Mouse (Mus musculus) stomach, embryonic 14.5 days (tissue): ENCODE measurements at regions not wholly inside any gene's neighbourhood (a gene's known extent, or its start where the extent isn't known, plus 50 kb on each side); places are given as distances from the start of the nearest gene placed in this dataset.
A peak's percentile ranks its signal among the peaks of the same experiment; 100 is the strongest.

Experiments
- ATAC-seq: fragments of 200-750 bp; cut with Nextera tagmentation; 2 replicates; pipeline ENCODE4 v1.8.0; 2017; ENCODE audit warnings: low read depth, moderate TSS enrichment; ENCODE audit not compliant: insufficient number of reproducible peaks, insufficient read depth, low FRiP score
- H3K27ac ChIP-seq: fragments of 300-500 bp; sonication (generic); 2 replicates; pipeline ENCODE4 v1.5.1; 2014; ENCODE audit warnings: mild to moderate bottlenecking, low read length, moderate library complexity, mixed read lengths
- H3K27me3 ChIP-seq: fragments of 300-500 bp; sonication (generic); 2 replicates; pipeline ENCODE4 v1.6.1; 2014; ENCODE audit warnings: low read length, control low read depth, mixed read lengths; ENCODE audit not compliant: control insufficient read depth, insufficient read depth
- H3K36me3 ChIP-seq: fragments of 300-500 bp; sonication (generic); 2 replicates; pipeline ENCODE4 v1.6.1; 2014; ENCODE audit warnings: mild to moderate bottlenecking, control low read depth, low read length, moderate library complexity, mixed read lengths; ENCODE audit not compliant: control insufficient read depth, insufficient read depth
- H3K4me1 ChIP-seq: fragments of 300-500 bp; sonication (generic); 2 replicates; pipeline ENCODE4 v1.6.1; 2014; ENCODE audit warnings: low read length, control low read depth, mixed read lengths; ENCODE audit not compliant: control insufficient read depth, insufficient read depth
- H3K4me2 ChIP-seq: fragments of 300-500 bp; sonication (generic); replicated peaks from 2 replicates; pipeline ENCODE4 v1.6.1; 2014; ENCODE audit warnings: low read depth, low read length, control low read depth
- H3K4me3 ChIP-seq: fragments of 300-500 bp; sonication (generic); 2 replicates; pipeline ENCODE4 v1.5.1; 2014; ENCODE audit warnings: low read depth, low read length, control low read depth
- H3K9ac ChIP-seq: fragments of 300-500 bp; sonication (generic); replicated peaks from 2 replicates; pipeline ENCODE4 v1.6.1; 2014; ENCODE audit warnings: low read depth, mild to moderate bottlenecking, control low read depth, low read length, moderate library complexity, mixed read lengths
- H3K9me3 ChIP-seq: fragments of 300-500 bp; sonication (generic); 2 replicates; pipeline ENCODE4 v1.6.1; 2016; ENCODE audit warnings: low read depth, low read length, control low read depth; ENCODE audit not compliant: control insufficient read depth
- WGBS: fragments of 180-500 bp; shearing (Covaris S2); extraction: QIAGEN DNeasy Blood & Tissue Kit; methylation state at CpG from one replicate; pipeline ENCODE4 v1.1.7; 2014; 5-methylcytosine and 5-hydroxymethylcytosine counted together

DNA sequence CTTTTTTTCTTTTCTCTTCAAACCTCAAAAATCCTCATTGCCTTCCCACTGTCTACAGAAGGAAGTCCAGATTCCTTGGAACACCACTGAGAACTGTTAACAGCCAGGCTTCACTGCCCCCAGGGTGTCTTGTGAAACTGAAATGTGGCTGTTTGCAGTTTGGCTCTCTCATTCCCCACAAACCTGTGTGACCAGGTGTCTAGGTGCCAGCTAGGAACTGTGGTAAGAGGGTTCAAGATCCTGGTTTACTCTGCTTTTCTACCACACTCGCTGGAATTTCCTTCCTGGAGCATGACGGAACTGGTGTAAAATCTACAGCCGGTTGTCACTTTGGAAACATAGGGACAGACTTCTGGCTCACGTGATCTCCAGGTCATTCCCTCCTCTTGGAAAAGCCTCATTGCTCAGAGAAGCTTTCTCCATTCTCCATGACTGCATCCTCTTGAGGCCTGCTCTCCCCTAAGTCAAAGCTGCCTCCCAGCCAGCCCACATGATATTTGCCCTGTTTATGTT is 660.2 kb downstream of the Zfp706 start:
- no peak overlapping the region for H3K4me2 ChIP-seq
- H3K36me3 ChIP-seq = no peaks in the 10 kb centered on the region
- H3K27ac ChIP-seq = peak overlapping the region; percentile 45
- no peak for ATAC-seq
- no peak overlapping the region for H3K9ac ChIP-seq
- WGBS = 73% methylated on average over 4 of the region's 4 CpGs
- no peaks in the 10 kb centered on the region for H3K9me3 ChIP-seq
- H3K4me3 ChIP-seq = no peak overlapping the region
- H3K27me3 ChIP-seq = no peaks in the 10 kb centered on the region
- no peaks in the 10 kb centered on the region for H3K4me1 ChIP-seq

DNA sequence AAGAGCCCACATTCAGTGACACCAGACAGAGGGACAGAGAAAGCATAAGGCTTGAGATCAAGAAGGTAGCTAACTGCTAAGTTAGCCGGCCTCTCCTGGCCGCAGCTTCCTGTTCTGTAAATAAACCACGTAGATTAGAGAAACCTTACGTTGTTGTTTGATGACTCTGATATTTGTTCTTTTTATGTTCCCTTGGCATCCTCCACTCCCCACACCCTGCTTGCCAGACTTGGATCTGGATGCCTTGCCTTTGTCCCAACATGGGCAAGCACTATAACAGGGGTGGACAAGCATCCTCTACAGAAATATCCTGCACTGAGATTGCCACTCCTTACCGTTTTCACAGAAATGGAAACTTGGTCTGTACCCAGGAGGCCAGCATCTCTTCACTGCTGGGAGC is 661.4 kb downstream of the Zfp706 start:
- ATAC-seq = no peak
- WGBS = 63% methylated on average over 5 of the region's 5 CpGs
- Histone ChIP-seq H3K4me2 (no peak overlapping the region), H3K4me1 (no peaks in the 10 kb centered on the region), H3K4me3 (no peak overlapping the region), H3K36me3 (no peaks in the 10 kb centered on the region), H3K9me3 (no peaks in the 10 kb centered on the region), H3K27me3 (no peaks in the 10 kb centered on the region), H3K27ac (no peak overlapping the region), H3K9ac (no peak overlapping the region)

DNA sequence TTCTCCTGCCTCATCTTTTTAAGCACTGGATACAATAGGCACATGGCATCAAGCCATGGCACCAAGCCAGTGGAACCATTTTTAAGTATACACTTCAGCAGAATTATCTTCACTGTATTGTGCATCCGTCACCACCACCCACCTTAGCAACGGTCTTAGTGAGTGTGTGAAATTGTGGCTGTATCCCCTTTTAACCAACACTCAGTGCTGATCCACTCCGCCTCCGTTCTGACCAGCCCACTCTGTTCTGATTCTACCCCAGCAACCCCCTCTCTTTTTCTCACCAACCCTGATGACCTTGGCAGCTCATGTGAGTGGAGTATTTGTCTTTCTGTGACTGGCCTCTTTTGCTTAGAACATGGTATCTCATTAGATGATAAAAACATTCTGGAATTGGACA is 662.2 kb downstream of the Zfp706 start:
- WGBS = 79% methylated on average over 4 of the region's 4 CpGs
- H3K27ac ChIP-seq = no peak overlapping the region
- no peaks in the 10 kb centered on the region for H3K27me3 ChIP-seq
- H3K36me3 ChIP-seq = no peaks in the 10 kb centered on the region
- H3K4me2 ChIP-seq = no peak overlapping the region
- H3K4me3 ChIP-seq = no peak overlapping the region
- no peak overlapping the region for H3K9ac ChIP-seq
- no peak for ATAC-seq
- no peaks in the 10 kb centered on the region for H3K4me1 ChIP-seq
- H3K9me3 ChIP-seq = no peaks in the 10 kb centered on the region

DNA sequence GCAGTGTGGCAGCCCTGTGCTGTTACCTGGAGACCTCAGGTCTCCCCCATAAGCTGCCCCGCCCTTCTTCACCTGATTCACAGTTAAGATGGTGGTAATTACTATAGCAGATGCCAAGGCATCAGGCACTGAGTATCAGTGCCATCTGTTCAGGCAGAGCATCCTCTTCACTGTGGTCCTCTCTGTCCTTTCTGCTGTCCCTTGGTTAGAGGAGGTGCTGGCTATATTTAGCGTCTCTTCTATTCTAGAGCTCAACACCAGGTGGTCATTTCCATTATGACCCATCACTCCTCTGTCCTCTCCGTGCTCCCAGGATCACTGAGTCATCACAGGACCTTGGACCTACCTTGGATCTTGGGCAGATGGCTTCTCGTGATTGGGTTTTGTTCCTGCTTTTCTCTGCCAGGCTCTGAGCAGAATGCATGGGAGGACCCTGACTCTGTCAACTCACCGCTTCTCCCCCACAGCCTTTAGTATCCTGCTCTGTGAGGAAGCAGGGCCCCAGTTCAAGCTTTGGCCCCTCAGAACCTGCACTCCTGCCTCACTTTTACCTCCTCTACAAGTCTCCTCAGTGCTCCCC is 667.5 kb downstream of the Zfp706 start:
- H3K27ac ChIP-seq = no peak overlapping the region
- 78% methylated on average over 5 of the region's 5 CpGs for WGBS
- H3K4me2 ChIP-seq = no peak overlapping the region
- H3K36me3 ChIP-seq = no peaks in the 10 kb centered on the region
- H3K4me1 ChIP-seq = no peaks in the 10 kb centered on the region
- no peak overlapping the region for H3K9ac ChIP-seq
- H3K27me3 ChIP-seq = no peaks in the 10 kb centered on the region
- no peaks in the 10 kb centered on the region for H3K9me3 ChIP-seq
- no peak for ATAC-seq
- H3K4me3 ChIP-seq = no peak overlapping the region

- no peak; the same call in 1 of the 2 replicates for ATAC-seq
- no peak overlapping the region for H3K4me3 ChIP-seq
- WGBS = 77% methylated on average over 2 of the region's 2 CpGs
These were observed 668.8 kb downstream of the Zfp706 start for GRCm38 (mm10) chr15:36338766-36339165.

DNA sequence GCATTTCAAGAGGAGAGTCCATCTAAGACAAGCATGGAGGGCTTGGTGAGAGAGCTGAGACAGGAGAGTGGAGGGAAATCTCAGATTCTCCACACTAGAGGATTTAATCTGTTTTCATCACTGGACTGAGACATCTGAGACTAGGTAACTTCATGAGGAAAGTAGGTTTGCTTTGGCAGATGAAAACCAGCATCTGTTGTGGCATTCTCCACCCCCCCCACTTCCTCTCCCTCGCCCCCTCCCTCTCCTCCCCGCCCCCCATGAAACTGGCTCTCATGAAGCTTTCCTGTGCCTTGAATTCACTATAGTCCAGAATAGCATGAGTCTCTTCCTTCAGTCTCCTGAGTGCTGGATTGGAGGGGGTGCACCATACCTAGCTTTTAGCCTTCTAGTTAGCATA is 670.7 kb downstream of the Zfp706 start:
- H3K9ac ChIP-seq = no peak overlapping the region
- H3K4me2 ChIP-seq = no peak overlapping the region
- no peak overlapping the region for H3K4me3 ChIP-seq
- no peaks in the 10 kb centered on the region for H3K9me3 ChIP-seq
- no peaks in the 10 kb centered on the region for H3K27me3 ChIP-seq
- H3K4me1 ChIP-seq = 0 out of 2 replicates have a peak, but pooled peaks cover 3% of the 10 kb centered on the region
- ATAC-seq = no peak
- H3K36me3 ChIP-seq = no peaks in the 10 kb centered on the region
- 88% methylated on average over 2 of the region's 2 CpGs for WGBS
- no peak overlapping the region for H3K27ac ChIP-seq

More at GRCm38 (mm10) chr15:36338766-36339165, 668.8 kb downstream of the Zfp706 start:
- Histone ChIP-seq H3K27ac (no peak overlapping the region), H3K9me3 (no peaks in the 10 kb centered on the region), H3K36me3 (no peaks in the 10 kb centered on the region), H3K9ac (no peak overlapping the region), H3K4me2 (no peak overlapping the region), H3K4me1 (0 out of 2 replicates have a peak, but pooled peaks cover under 1% of the 10 kb centered on the region), H3K27me3 (no peaks in the 10 kb centered on the region)

DNA sequence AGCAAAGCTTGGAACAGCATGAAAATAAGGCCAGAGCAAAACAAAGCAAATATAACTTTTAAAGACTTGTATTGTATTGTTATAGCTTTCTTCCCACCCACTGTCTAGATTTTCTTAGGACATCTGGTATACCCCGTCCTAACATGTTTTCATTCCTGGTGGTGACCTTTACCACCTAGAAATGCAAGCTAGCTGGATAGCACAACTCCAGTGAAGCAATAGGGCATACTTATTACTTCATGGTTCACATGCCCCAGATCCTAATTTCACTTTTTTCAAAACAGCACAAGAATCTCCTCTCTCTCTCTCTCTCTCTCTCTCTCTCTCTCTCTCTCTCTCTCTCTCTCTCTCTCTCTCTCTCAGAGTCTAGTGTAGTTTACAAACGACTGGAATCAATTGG is 672.5 kb downstream of the Zfp706 start:
- Histone ChIP-seq H3K9ac (no peak overlapping the region), H3K4me2 (no peak overlapping the region), H3K27ac (no peak overlapping the region), H3K4me3 (no peak overlapping the region), H3K36me3 (no peaks in the 10 kb centered on the region), H3K9me3 (no peaks in the 10 kb centered on the region), H3K27me3 (no peaks in the 10 kb centered on the region), H3K4me1 (0 out of 2 replicates have a peak, but pooled peaks cover 3% of the 10 kb centered on the region)
- ATAC-seq = no peak
- 77% methylated on average over 2 of the region's 2 CpGs for WGBS

- Histone ChIP-seq H3K9me3 (no peaks in the 10 kb centered on the region), H3K27ac (no peak overlapping the region), H3K4me2 (no peak overlapping the region), H3K4me3 (no peak overlapping the region), H3K9ac (no peak overlapping the region), H3K27me3 (no peaks in the 10 kb centered on the region), H3K4me1 (0 out of 2 replicates have a peak, but pooled peaks cover 3% of the 10 kb centered on the region), H3K36me3 (no peaks in the 10 kb centered on the region)
- no peak for ATAC-seq
- WGBS = 71% methylated on average over 9 of the region's 9 CpGs
These were observed 673.0 kb downstream of the Zfp706 start for GRCm38 (mm10) chr15:36334436-36335113.
